Mouse (Mus musculus): ENCODE measurements around the gene Ppp1r11.

The Ppp1r11 gene

GRCm38 (mm10) chr17:36958884-36959283, 7.3 kb upstream of the Ppp1r11 start:
- DNase-seq: no peak

- DNase-seq: peak; percentile 95
These were observed 6.6 kb upstream of the Ppp1r11 start, which contains the start of the genes Znrd1 and Znrd1as for GRCm38 (mm10) chr17:36957999-36958743. Znrd1 (minus strand) TSS chr17:36958559. Znrd1as (plus strand) TSS chr17:36958592.

GRCm38 (mm10) chr17:36953062-36953461, 1.5 kb upstream of the Ppp1r11 start:
- DNase-seq: no peak

GRCm38 (mm10) chr17:36952631-36953030, 1.1 kb upstream of the Ppp1r11 start:
- DNase-seq: no peak

GRCm38 (mm10) chr17:36949265-36949664, 2.3 kb downstream of the Ppp1r11 start:
- no peak for DNase-seq

GRCm38 (mm10) chr17:36948286-36948685, 3.3 kb downstream of the Ppp1r11 start:
- DNase-seq: no peak

- peak; percentile 60 to 72 for DNase-seq
These were observed 4.3 kb downstream of the Ppp1r11 start for GRCm38 (mm10) chr17:36947051-36947819.

GRCm38 (mm10) chr17:36944121-36944775, 7.3 kb downstream of the Ppp1r11 start:
- DNase-seq: peak in 1 of 2 experiments; percentile 34

- DNase-seq: no peak
These were observed 7.8 kb downstream of the Ppp1r11 start for GRCm38 (mm10) chr17:36943691-36944090.

- DNase-seq: peak; percentile 56 to 68
These were observed 8.6 kb downstream of the Ppp1r11 start, which contains the start of gene Rnf39 for GRCm38 (mm10) chr17:36942791-36943471. Rnf39 (plus strand) TSS chr17:36942918.

GRCm38 (mm10) chr17:36942391-36942790, 9.2 kb downstream of the Ppp1r11 start:
- peak; percentile 80 to 86 for DNase-seq

- no peak for DNase-seq
These were observed 13.5 kb downstream of the Ppp1r11 start for GRCm38 (mm10) chr17:36938056-36938455.

- no peak for DNase-seq
These were observed 19.7 kb downstream of the Ppp1r11 start for GRCm38 (mm10) chr17:36931806-36932205.

- no peak for DNase-seq
These were observed 20.4 kb downstream of the Ppp1r11 start for GRCm38 (mm10) chr17:36931130-36931529.

- DNase-seq: no peak
These were observed 21.3 kb downstream of the Ppp1r11 start for GRCm38 (mm10) chr17:36930233-36930632.

- no peak for DNase-seq
These were observed 22.2 kb downstream of the Ppp1r11 start for GRCm38 (mm10) chr17:36929236-36929932.

- DNase-seq: no peak
These were observed 23.9 kb downstream of the Ppp1r11 start for GRCm38 (mm10) chr17:36927496-36928120.

- DNase-seq: no peak
These were observed 28.1 kb downstream of the Ppp1r11 start for GRCm38 (mm10) chr17:36923491-36923890.

GRCm38 (mm10) chr17:36922715-36923114, 28.8 kb downstream of the Ppp1r11 start:
- no peak for DNase-seq

- DNase-seq: no peak
These were observed 31.3 kb downstream of the Ppp1r11 start for GRCm38 (mm10) chr17:36920239-36920638.

GRCm38 (mm10) chr17:36915076-36915475, 36.5 kb downstream of the Ppp1r11 start:
- DNase-seq: peak; percentile 53 to 71

- peak; percentile 81 to 83 for DNase-seq
These were observed 37.4 kb downstream of the Ppp1r11 start for GRCm38 (mm10) chr17:36914108-36914507.
